Mouse (Mus musculus) limb, embryonic 11.5 days (tissue): ENCODE data around the gene 3110001I22Rik. TPM values are rescaled to one million over a fixed set of nuclear protein-coding genes. Genes with fewer than 3 reads are reported as not detected.
"Not testable (repeated sequence)": the region's sequence is repeated elsewhere in the genome, so short reads cannot be mapped to it uniquely, and the experiment has no call there.

Source experiments
- ATAC-seq: fragments of 200-750 bp; cut with Nextera tagmentation; 2 replicates; pipeline ENCODE4 v1.8.0; 2017; ENCODE audit warnings: low read depth; ENCODE audit not compliant: insufficient number of reproducible peaks, low FRiP score, low TSS enrichment
- DNase-seq: peaks from one replicate; pipeline ENCODE4 v3.0.0-alpha.2; 2015; ENCODE audit warnings: low spot score
- H3K27ac ChIP-seq: fragments of 300-500 bp; sonication (generic); replicated peaks from 2 replicates; pipeline ENCODE4 v1.5.1; 2014; ENCODE audit warnings: low read depth, mild to moderate bottlenecking, low read length
- H3K27me3 ChIP-seq: fragments of 300-500 bp; sonication (generic); 2 replicates; pipeline ENCODE4 v1.6.1; 2014; ENCODE audit warnings: mild to moderate bottlenecking, low read length, mixed read lengths; ENCODE audit not compliant: control insufficient read depth, insufficient read depth
- H3K36me3 ChIP-seq: fragments of 300-500 bp; sonication (generic); 2 replicates; pipeline ENCODE4 v1.6.1; 2014; ENCODE audit warnings: mild to moderate bottlenecking, low read length, moderate library complexity, mixed read lengths; ENCODE audit not compliant: control insufficient read depth, insufficient read depth
- H3K4me1 ChIP-seq: fragments of 300-500 bp; sonication (generic); 2 replicates; pipeline ENCODE4 v1.6.1; 2014; ENCODE audit warnings: low read length, mixed read lengths; ENCODE audit not compliant: control insufficient read depth, insufficient read depth
- H3K4me2 ChIP-seq: fragments of 300-500 bp; sonication (generic); 2 replicates; pipeline ENCODE4 v1.6.1; 2014; ENCODE audit warnings: low read depth, mild to moderate bottlenecking, moderate library complexity; ENCODE audit not compliant: severe bottlenecking
- H3K4me3 ChIP-seq: fragments of 300-500 bp; sonication (generic); 2 replicates; pipeline ENCODE4 v1.5.1; 2014; ENCODE audit warnings: low read depth, low read length
- H3K9ac ChIP-seq: fragments of 300-500 bp; sonication (generic); 2 replicates; pipeline ENCODE4 v1.6.1; 2014; ENCODE audit warnings: mild to moderate bottlenecking, low read length
- H3K9me3 ChIP-seq: fragments of 300-500 bp; sonication (generic); 2 replicates; pipeline ENCODE4 v1.6.1; 2016; ENCODE audit warnings: low read length; ENCODE audit not compliant: control insufficient read depth
- WGBS: fragments of 180-500 bp; shearing (Covaris S2); extraction: QIAGEN DNeasy Blood & Tissue Kit; methylation state at CpG from one replicate; pipeline ENCODE4 v1.1.7; 2014; 5-methylcytosine and 5-hydroxymethylcytosine counted together
- polyA plus RNA-seq: library from polyadenylated mRNA; unstranded; fragments of >200 nt; fragmentation: Nextera tagmentation; extraction: Ambion mirVana; gene quantifications from 2 replicates; pipeline ENCODE4 v1.2.1, GENCODE M21; 2014

Gene 3110001I22Rik
- polyA plus RNA-seq, result 9.5 and 9.9 TPM in 2 replicates

- H3K36me3 ChIP-seq, result no peaks in the 10 kb centered on the region
- peak within 1 kb of the TSS; percentile 94 for H3K9ac ChIP-seq
- DNase-seq (peak; percentile 93), ATAC-seq (peak; percentile 91)
- under 1% methylated on average over 51 of the region's 54 CpGs for WGBS
- H3K4me3 ChIP-seq, result peak within 1 kb of the TSS; percentile 95
- peaks cover 9% of the 10 kb centered on the region; the same call in 1 of the 2 replicates for H3K4me1 ChIP-seq
- no peaks in the 10 kb centered on the region for H3K9me3 ChIP-seq
- H3K27ac ChIP-seq, result peak within 1 kb of the TSS; percentile 65; the same call in 1 of the 2 replicates
- H3K4me2 ChIP-seq, result peak within 1 kb of the TSS; percentile 71
- no peaks in the 10 kb centered on the region for H3K27me3 ChIP-seq
Observed at GRCm38 (mm10) chr16:13671685-13672385, at the start of gene 3110001I22Rik, which contains the start of gene Bfar. TSS of gene 3110001I22Rik (plus strand) at chr16:13671929. TSS of gene Bfar (plus strand) at chr16:13671858.

DNA sequence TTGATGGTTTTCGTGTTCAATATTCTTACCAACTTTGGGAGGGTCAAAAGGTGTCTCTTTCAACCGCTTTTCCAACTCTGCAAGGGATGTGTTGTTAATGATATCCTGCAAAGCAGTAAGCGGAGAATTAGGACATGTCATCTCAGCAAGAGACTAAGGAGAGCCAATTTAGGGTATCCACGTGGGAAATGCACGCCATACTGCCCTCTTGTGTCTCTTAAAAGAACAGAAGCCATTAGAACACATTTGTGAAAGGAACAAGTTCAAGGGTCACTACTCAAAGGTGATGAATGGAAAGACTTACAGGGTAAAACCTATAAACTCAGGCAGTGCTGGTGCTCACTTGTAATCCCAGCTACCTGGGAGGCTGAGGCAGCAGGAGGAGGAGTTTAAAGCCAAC is 43.4 kb upstream of the 3110001I22Rik start:
- Histone ChIP-seq H3K4me2 (no peak overlapping the region), H3K27me3 (no peaks in the 10 kb centered on the region), H3K9ac (no peak overlapping the region), H3K4me3 (no peak overlapping the region), H3K36me3 (peaks cover 4% of the 10 kb centered on the region), H3K27ac (no peak overlapping the region), H3K4me1 (no peaks in the 10 kb centered on the region), H3K9me3 (no peaks in the 10 kb centered on the region)
- 54% methylated on average over 5 of the region's 5 CpGs for WGBS
- no peak for ATAC-seq
- no peak for DNase-seq

DNA sequence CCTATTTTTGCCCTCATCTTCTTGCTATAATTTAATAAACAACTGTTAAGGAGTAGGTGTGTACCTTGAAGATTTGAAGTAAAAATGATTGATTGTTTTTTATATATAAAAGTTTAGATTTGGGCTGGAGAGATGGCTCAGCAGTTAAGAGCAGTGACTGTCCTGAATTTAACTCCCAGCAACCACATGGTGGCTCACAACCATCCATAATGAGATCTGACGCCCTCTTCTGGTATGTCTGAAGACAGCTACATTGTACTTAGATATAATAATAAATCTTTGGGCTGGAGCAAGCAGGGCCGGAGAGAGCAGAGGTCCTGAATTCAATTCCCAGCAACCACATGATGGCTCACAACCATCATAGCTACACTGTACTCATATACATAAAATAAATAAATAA is 33.5 kb upstream of the 3110001I22Rik start:
- H3K36me3 ChIP-seq, H3K27me3 ChIP-seq, H3K4me3 ChIP-seq, H3K4me1 ChIP-seq, ATAC-seq, DNase-seq, H3K9ac ChIP-seq, H3K27ac ChIP-seq, H3K9me3 ChIP-seq, H3K4me2 ChIP-seq: not testable (repeated sequence)
- WGBS, result 54% methylated on average over 2 of the region's 2 CpGs

DNA sequence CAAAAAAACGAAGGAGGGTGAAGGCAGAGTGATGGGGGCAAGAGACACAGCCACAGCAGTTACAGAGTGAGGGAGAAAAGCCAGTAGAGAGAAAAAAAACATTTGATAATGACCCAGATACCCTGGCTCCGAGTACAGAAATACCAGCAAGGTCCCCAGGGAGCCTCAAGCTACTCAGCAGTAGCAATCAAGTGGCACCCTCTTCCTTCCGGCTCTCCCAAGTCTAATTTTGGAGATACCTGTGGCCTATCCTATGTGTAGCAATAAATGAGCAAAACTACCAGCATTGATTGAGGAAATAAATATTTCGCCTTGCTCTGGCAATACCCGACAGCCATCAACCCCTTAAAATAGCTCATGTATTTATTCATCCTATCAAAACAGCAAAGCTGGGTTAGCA is 32.2 kb upstream of the 3110001I22Rik start:
- no peak overlapping the region for H3K9ac ChIP-seq
- no peaks in the 10 kb centered on the region for H3K36me3 ChIP-seq
- no peaks in the 10 kb centered on the region for H3K9me3 ChIP-seq
- ATAC-seq, result no peak
- H3K4me2 ChIP-seq, result no peak overlapping the region
- H3K4me1 ChIP-seq, result no peaks in the 10 kb centered on the region
- 87% methylated on average over 5 of the region's 5 CpGs for WGBS
- H3K4me3 ChIP-seq, result no peak overlapping the region
- no peak for DNase-seq
- H3K27ac ChIP-seq, result no peak overlapping the region
- no peaks in the 10 kb centered on the region for H3K27me3 ChIP-seq

GRCm38 (mm10) chr16:13640064-13640463 is 31.7 kb upstream of the 3110001I22Rik start:
- Histone ChIP-seq H3K4me2 (no peak overlapping the region), H3K4me1 (no peaks in the 10 kb centered on the region), H3K4me3 (no peak overlapping the region), H3K36me3 (no peaks in the 10 kb centered on the region), H3K9me3 (no peaks in the 10 kb centered on the region), H3K9ac (no peak overlapping the region), H3K27ac (no peak overlapping the region), H3K27me3 (no peaks in the 10 kb centered on the region)
- no peak for ATAC-seq
- peak; percentile 23 for DNase-seq
- 74% methylated on average over 7 of the region's 7 CpGs for WGBS

GRCm38 (mm10) chr16:13644474-13644873 is 27.3 kb upstream of the 3110001I22Rik start:
- Histone ChIP-seq H3K4me2 (no peak overlapping the region), H3K27ac (no peak overlapping the region), H3K9ac (no peak overlapping the region), H3K27me3 (no peaks in the 10 kb centered on the region), H3K9me3 (no peaks in the 10 kb centered on the region), H3K4me3 (no peak overlapping the region), H3K4me1 (no peaks in the 10 kb centered on the region), H3K36me3 (no peaks in the 10 kb centered on the region)
- no peak for DNase-seq
- 90% methylated on average over 3 of the region's 3 CpGs for WGBS
- no peak for ATAC-seq

GRCm38 (mm10) chr16:13645930-13646329 is 25.8 kb upstream of the 3110001I22Rik start:
- peaks cover under 1% of the 10 kb centered on the region; the same call in 1 of the 2 replicates for H3K36me3 ChIP-seq

DNA sequence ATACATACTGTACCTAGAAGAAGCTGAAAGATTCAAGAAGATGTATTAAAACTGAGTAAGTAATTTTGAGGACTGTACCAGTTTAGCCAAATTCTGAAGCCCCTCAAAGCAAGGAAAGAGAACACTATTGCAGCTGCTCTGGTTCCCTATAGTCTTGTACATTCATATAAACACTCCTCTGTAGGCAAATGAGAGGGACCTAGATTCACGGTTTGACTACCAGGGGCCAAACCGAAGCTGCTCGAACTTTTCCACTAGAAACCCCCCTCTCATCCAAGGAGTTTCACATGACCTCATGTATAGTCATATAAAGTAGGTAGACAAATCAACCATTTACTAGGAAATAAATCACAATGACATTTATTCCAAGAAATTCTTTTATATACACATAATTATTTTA is 12.8 kb upstream of the 3110001I22Rik start:
- Histone ChIP-seq H3K36me3 (peaks cover 5% of the 10 kb centered on the region; the same call in 1 of the 2 replicates), H3K27me3 (no peaks in the 10 kb centered on the region), H3K9ac (no peak overlapping the region), H3K4me2 (no peak overlapping the region), H3K27ac (no peak overlapping the region), H3K4me3 (no peak overlapping the region), H3K9me3 (no peaks in the 10 kb centered on the region), H3K4me1 (no peaks in the 10 kb centered on the region)
- 96% methylated on average over 3 of the region's 3 CpGs for WGBS
- DNase-seq (no peak), ATAC-seq (no peak)

More at GRCm38 (mm10) chr16:13645930-13646329, 25.8 kb upstream of the 3110001I22Rik start:
- WGBS, result 92% methylated on average over 4 of the region's 4 CpGs
- ATAC-seq, result no peak
- H3K9me3 ChIP-seq, result no peaks in the 10 kb centered on the region
- no peak overlapping the region for H3K9ac ChIP-seq
- H3K4me1 ChIP-seq, result no peaks in the 10 kb centered on the region
- H3K27ac ChIP-seq, result no peak overlapping the region
- no peaks in the 10 kb centered on the region for H3K27me3 ChIP-seq
- no peak overlapping the region for H3K4me2 ChIP-seq
- no peak for DNase-seq
- H3K4me3 ChIP-seq, result no peak overlapping the region
